Mouse (Mus musculus): ENCODE measurements around the gene Ccdc172.

Ccdc172 gene

DNA sequence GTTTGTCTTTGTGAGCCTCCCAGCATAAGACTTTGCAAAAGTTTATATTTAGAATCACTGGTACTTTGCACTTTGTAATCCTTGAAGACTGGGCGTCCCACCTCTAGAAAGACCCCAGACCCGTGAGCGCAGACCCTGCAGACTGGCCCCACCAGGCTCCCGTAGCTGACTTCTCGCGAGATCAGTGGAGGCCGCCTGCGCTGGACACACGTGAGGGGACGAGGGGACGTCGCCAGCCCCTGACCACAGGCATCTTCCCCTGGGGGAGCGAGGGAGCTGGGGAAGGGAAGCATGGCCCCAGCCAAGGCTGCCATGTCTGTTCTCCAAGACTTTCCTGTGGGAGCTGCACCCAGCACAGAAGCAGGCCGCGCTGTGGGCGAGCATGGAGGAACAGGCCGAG, at the start of gene Ccdc172:
Ccdc172 (plus strand) TSS at position 176 of the 400 bp plus-strand sequence.
- no peak for DNase-seq

DNA sequence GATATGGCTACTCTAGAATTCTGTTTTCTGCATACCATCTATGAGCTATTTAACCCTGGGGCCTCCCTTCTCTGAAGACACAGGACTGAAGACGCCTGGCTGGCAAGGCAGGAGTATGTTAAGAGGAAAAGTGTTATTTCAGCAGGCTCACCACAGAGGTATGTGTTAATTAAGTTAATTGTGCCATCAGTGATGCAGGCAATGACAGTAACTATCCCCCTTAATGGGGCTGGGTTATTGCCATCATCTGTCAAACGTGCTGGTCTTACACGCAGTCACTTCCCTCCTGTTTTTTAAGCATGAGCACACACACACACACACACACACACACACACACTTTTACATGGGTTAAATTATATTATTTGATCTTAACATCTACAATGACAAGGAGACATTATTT, 48.0 kb upstream of the Ccdc172 start:
- DNase-seq = no peak

DNA sequence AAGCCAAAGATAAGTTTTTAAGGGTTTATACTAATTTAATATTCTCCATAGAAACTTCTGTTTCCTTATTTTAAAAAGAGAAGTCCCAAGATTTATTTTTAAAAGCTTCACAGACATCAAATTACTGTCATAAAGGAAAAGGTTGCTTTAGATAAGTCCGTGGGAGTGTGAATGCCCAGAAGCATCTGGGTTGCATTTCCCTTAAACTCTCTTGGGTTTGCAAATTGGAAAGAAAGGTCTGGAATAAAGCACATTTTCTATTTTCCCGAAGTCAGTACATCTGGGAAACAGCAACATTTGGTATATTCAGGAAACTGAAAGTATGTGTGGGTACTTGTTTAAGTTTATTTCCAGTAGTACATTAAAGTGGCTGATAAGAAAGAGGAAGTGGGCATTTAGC, 43.5 kb upstream of the Ccdc172 start:
- DNase-seq = no peak

DNA sequence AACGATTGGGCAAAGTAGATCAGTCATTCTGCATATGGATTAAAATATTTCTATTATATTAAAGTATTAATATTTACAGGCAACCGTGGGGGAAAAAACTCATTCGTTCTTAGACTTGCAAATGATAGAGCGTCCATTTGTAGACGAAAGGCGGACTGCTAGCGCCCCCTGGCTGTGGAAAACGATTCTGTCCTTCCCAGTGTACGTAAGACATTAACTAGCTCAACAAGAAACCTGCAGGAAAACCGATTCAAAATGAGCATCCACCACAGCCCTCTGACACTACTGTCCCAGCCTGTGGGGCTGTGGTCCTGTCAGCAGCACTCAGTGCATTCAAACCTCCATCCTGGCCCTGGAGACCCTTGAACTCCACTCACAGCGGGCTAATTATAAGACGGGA, 42.4 kb upstream of the Ccdc172 start:
- DNase-seq = peak; percentile 34

DNA sequence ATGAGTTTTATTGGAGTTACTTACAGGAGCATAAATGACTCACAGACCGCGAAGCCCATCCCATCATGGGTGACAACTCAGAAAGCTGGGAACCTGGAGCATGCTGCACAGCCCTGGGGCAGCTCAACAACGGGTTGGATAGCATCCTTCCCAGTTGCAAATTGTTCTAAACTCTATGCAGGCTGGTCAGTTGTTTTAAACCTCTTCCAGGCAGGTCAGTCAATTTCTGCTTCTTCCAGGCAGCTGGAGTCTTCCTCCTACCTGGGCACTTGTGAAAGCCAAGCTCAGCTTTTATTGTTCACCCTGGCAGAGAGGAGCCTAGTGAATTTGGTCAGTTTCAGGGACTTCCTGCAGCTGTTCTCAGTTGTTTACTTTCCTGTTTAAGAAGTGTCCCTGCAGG, 37.5 kb upstream of the Ccdc172 start:
- no peak for DNase-seq

DNA sequence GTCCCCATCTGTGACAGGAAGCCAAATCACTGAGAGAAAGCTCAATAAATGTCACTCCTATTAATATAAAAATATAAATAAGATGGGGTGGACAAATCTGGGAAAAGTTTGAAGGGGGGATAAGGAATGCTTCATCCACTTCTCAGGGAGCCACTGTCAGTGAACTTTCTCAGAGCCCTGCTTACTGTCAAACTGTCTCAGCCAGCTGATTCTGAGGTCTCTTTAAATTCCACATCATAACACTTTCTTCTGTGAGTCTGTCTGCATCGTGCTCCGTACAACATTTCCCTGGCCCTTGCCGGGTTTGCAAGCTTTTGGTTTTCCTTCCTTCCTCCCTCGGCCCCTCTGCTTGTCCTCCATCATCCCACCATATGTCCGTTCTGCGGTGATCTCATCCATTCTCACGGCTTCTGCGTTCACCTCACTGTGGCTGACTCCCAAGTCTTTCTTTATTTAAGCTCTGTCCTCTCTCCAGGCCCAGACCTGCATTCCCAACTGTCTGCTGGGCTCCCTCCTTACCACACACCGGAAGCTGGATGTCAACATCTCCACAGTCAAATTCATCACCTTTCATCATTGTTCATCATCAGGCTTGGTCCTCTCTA, 29.3 kb upstream of the Ccdc172 start:
- no peak for DNase-seq

DNA sequence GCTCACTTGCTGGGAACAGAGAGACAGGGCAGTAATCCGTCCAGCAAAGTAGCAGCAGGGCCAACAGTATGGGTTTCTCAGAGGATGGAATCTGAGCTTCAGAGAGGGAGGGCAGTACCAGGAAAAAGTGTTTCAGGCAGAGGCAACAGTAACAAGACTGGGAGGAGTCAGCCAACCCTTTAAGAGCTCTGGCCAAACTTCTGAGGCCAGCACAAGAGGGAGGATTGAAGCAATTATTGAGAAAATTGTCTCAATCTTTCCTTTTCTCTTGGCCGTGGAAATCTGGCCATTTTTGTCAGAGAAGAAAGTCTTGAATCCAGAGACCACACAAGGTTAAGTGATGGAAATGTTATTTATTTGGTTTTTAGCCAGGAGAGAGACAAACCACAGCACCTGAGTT, 25.1 kb upstream of the Ccdc172 start:
- DNase-seq = no peak

DNA sequence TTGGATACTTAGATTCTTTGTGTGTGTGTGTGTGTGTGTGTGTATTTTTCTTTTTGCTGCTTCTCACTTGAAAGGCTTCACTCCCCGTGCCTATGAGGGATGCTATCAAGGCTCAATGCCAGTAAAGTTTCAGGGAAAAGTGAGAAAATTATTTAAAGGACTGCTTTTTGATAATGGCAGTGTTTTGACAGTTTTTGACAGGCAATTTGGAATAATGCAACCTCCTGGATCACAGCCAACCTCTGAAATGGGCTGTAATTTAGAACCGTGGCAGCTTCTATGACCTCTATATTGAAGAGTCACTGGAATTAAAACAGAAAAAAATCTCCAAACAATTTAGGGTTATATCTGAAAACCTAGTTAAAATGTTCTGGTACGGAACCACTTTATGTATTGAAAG, 14.7 kb upstream of the Ccdc172 start:
- no peak for DNase-seq

DNA sequence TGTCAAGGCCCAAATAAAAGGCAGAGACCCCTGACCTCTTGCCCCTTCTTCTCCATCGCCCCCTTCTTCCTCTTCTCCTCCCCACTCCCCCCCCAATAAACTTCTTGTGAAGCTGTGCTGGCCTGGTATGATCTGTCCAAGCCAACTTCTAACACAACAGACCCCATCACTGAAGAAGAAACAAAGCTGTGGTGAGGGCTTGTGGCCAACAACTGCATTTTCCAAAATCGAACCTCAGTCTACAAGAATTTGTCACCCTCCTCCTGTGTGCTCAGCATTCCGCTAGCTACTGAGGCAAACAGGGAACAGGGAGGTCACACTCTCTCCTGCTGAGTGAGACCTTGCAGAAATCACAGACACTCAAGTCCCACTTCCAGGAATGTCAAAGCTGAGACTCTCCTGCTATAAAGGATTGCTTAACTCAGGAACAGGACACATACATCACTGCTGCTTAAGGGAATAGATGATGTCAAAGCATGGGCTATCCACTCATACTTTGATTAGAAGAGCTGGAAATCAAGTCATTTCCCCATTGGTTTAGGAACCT, 12.3 kb upstream of the Ccdc172 start:
- no peak for DNase-seq

DNA sequence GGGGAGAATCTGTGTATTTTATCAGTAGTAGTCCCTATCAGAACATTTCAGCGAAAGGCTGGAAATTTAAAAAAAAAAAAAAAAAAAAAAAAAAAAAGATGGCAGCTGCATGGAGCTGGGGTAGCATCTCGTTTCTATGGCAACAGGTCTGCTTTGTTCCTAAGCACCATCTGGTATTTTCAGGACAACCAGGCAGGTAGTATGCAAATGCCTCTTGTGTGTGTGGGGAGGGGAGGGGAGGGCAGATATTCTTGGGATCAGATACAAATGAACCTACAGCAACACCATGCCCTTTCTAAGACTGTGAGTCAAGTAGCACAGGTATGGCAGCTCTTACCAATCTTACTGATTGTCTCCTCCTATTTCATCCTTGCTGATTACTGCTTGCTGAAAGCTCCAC, 11.7 kb upstream of the Ccdc172 start:
- no peak for DNase-seq

DNA sequence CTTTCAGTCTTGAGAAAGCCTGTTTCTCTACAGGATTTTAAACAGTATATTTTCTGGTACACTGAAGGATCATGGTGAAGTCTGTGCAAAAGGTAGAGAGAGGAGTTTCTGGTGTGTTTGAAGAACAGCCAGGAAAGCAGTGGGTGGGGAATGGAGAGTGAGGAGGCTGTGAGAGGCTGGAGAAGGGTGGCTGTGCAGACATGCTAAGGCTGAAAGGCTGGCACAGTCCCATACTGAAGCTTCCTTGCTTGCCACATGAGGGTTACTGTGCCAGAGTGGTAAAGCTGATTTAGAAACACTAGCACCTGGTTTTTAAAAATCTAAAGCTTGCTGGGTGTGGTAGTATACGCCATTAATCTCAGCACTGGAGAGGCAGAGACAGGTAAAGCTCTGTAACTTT, 9.9 kb downstream of the Ccdc172 start:
- no peak for DNase-seq

DNA sequence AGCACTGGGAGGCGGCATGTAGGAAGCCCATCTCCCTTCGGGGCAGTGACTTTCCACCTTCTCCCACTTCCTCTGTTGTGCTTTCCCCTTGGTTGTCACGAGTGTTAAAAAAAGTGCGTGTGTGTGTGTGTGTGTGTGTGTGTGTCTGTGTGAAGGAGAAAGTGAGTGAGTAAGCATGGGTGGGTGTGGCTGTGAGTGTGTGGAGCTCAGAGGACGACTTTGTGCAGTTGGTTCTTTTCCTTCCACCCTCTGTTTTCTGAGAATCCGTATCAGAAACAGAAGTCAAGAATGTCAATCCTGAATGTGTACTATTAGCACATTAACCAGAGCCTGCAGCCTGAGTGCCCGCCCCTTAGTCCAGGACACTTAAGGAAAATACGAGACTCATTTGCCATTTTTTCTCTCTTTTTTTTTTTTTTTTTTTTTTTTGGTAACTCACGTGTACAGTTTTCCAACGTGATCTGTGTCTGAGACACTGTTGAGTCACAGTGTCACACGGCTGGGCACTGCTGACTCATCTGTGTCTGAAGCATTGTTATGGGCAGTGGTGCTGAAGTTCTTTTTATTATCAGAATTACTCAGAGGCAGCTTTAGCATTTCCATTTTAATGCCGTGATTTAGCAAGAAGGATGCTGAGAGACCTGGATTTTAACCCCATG, 12.1 kb downstream of the Ccdc172 start:
- DNase-seq = no peak

DNA sequence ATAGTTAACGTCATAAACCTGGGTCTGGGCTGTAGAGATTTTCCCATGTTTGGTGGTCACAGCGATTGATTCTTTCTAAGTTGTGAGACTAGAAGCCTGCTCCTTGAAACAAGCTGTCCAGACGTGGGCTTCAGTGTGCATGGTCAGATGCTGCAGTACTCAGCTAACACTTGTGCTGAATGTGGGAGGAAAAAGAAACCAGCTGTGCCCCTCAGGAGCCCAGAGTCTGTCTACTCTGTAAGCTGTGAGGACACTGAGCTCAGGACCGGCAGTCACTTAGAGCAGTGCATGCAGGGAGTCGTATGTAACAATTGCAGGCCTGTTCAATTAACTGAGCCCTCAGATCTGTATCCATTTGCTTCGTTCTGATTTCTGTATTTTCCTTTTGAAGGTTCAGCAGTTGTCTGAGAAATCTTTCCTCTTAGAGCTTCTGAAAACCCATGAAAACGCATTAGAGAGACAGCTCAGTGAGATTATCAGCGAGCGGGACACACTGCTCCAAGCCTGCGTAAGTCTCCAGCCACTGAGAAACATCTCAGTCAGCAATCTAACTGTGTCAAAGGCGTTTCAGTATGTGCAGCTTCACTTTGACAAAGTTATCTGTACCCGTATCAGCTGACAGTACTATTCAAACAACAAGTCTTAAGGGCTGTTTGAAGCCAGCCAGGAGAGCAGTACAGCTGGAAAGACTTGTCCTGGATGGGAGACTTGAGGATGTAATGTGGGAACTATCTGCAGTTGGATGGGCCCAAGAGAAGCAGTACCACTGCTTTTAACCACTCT, 13.9 kb downstream of the Ccdc172 start:
- no peak for DNase-seq

DNA sequence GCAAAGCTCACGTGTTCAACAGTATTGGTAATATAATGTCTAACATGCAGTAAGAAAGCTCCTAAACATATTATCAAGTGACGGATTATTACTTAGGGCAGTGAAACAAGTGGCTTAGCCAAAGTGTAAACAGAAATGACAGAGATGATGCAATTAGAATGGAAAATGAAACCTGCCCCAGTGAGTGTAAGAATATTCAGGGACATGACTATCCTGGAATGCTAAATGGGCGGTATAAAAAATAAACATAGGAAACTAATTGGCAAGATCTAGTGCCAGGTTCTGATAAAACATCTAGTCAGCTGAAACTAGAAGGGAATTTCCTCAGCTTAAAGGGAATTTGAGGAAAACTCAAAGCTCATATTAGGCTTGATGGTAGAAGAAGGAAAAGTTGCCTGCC, 21.3 kb downstream of the Ccdc172 start:
- DNase-seq = no peak

DNA sequence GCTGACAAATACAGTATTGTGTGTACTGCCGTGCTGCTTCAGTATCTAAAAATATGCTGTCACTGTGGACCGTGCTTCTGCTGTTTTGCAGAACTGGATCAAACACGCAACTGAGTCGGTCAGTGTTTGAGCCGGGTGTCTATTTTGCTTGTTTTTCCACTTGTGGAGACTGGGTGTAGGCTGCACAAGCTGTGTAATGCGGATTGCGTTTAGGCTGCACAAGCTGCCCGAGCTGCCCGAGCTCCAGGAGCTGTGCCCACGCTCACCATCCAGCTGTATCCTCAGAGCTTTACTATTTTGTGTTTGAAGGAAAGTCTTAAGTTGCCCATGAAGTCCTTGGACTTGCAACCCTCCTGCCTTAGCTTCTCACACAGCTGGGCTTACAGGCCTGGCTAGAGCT, 24.9 kb downstream of the Ccdc172 start:
- no peak for DNase-seq

DNA sequence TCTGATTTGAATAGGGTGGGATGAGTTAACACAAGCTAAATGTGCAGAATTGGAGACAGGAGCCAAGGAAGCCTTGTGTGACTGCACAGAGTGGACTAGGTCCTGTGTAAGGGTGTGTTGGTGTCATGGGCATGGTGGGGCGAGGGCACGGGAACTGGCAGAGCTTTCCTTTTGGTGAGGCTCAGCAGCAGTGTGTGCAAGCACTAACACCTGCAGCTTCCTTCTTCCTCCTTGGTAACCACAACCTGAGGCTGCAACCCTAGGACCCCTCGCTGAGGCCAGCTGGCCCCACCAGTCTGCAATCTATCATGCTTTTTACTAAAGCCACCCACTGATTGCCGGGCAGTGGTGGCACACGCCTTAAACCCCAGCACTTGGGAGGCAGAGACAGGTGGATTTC, 28.6 kb downstream of the Ccdc172 start:
- DNase-seq = no peak

DNA sequence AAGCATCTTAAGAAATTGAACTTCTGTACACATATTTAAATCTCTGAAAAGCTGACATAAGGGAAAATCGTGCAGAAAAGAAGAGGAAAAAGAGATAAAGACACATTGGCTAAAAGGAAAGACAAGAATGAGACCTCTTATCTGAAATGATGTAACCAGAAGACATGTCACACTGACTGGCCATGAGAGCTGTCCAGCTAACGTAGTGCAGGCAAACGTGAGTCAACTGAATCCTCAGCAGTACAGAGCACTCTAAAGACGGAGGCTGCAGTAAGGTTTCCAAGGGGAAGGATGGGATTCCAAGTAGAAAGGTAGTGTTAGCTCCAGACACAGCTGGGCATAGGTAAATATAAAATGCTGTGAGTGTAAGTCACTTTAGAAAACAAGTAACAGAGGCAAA, 36.6 kb downstream of the Ccdc172 start:
- no peak for DNase-seq

DNA sequence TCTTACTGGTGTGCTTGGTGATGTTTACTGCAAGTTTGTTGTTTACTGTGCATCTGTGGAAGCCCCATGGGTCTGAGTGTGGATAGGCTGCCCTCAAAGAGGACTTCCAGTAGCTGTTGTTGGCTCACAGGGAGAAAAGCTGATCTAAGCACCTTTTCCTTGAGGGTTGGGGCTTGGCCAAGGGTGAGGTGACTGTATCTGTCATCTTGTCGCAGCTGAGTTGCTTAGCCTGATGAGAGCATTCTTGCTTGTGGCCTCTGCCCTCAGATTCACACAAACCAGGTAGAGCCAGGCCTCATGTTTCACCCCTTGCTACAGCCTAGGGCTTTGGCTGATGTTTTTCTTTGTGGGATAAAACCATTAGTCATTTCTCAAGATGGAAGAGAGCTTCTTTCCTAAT, 38.7 kb downstream of the Ccdc172 start:
- DNase-seq = no peak

DNA sequence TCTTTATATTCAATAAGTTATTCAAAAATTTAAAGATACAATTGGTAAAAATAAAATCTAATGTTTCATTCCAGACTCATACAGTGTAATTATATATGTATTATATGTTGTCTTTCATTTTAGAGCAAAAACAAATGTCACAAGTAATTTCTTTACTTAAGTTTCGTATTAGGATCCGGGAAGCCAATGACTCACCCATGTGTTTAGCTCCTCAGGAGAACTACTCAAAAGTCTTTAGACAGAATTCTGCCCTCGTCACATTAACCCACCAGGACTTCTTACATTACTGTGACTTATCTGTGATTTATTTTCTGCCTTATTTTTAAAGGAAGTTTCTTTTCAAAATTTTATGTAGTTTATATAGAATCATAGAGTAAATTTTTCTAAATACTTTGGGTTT, 39.1 kb downstream of the Ccdc172 start:
- DNase-seq = no peak

DNA sequence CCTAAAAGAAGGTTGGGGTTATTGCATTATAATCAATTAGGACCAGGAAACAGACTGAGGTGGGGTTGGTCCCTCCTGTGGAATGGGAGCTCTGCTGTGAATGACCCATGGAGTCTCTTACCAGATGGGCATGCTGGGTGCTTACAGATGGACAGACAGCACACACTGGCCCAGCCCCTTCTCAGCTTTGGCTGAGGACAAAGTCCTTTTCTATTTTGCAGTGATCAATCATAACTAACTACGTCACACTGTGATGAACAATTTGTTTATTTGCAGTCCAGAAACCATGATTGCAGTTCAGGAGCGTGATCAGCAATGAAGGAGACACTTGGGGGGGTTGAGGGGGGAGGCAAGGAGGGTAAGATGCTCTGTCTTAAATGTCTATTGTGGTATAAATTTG, 43.2 kb downstream of the Ccdc172 start:
- no peak for DNase-seq

DNA sequence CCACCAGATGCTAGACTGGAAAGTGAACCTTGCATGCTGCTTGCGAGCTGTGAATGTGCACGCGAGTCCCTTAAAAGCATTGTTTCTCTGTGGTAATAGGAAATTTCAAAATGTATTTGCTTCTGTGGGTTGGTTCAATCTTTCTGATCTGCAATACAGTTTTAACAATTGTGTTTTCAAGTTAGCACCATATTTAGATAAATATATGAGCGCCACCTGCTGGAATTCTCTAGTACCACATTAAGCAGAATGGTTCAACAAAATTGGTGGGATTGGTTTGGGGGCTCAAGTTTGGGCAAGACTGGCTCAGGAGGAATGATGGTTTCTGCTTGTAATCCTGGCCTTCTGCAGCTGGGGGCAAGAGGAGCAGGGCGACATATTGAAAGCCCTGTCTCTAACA, 46.6 kb downstream of the Ccdc172 start:
- DNase-seq = no peak

DNA sequence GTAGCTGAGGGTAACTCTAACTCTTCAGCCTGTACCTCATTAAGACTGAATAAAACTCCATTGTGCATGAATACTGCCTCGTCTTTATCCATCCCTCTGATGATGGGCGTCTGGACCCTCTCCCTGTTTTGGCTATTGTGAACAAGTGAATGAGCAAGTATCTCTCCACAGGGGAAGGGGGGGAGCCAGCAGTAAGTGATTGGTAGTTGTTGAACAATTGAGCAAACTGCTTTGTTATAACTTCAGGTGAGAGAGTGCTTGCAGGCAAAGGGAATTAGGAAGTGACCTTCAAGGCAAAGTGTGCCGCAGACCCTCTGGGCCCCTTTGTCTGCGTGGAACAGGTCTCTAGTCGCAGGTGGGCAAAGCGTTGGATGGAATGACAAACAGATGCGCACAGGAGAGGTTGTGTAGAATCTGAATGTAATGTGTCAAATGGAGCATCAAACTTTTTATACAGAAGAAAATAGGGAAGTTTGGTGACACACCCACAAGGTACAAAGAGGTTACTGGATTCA, 50.6 kb downstream of the Ccdc172 start:
- no peak for DNase-seq

DNA sequence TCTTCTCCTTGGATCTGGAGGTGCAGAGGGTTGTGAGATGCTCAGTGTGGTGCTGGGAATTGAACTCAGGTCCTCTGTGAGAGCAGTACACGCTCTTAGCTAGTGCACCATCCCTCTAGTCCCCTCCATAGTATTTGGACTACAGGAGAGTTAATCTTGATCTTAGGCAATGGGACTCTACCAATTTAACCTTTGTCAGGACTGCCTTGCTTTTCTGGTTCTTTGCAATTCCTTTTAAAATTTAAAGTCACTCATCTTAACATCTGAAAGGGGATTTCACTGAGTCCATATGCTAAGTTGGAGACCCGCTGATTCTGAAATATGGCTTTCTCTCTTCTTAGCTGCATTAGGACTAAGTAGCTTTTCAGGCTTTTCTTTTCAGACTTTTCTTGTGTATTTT, 59.8 kb downstream of the Ccdc172 start:
- DNase-seq = no peak
